Mouse (Mus musculus) induced T-regulatory cell, adult 2 months (primary cell): ENCODE data around the gene Tenm1.

ENCODE experiments used
- DNase-seq: peaks from one replicate; pipeline ENCODE4 v3.0.0-alpha.2; 2012; ENCODE audit warnings: low read depth

Gene Tenm1

DNA sequence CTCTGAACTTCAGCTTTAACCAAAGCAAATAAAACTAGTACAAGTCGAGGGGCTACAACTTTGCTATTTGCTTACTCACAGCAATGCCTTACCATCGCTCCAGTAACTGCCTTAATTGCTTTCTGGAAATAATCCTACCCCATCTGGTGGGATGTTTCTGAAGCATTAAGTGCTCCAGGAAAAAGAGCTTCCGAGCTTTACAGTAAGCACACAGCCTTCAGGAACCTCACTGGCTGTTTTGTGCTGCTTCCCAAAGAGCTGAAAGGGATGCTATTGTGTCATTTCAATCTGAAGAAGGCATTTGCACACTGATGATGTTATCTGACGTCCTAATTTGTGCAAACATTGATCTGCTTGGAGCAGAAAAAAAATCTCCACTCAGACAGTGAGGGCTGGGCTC lies 647.4 kb downstream of the Tenm1 start:
- no peak for DNase-seq

- DNase-seq: no peak
Measured at GRCm38 (mm10) chrX:42718078-42718785, 710.7 kb downstream of the Tenm1 start.

DNA sequence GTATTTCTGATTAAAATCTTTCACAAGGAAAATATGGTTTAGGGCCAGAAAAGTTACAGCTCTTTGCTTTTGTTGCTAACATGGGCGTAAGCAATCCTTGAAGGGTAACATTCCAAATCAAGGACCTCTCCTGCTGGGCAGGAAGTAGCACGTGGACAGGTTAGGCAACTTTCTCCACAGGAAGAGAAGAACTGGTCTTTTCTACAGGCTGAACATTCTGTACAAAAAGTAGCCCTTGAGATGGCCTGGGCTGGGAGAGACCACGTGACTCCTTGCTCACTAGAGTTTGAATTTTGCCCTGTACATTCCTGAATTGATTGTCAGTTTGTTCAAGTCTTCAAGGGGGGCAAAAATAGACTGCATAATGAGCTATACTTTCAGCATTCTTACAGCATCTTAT lies 728.6 kb downstream of the Tenm1 start:
- DNase-seq: no peak

GRCm38 (mm10) chrX:42647131-42647530 lies 781.8 kb downstream of the Tenm1 start:
- DNase-seq: no peak

- DNase-seq: no peak
Measured at GRCm38 (mm10) chrX:42580521-42580920, 848.4 kb downstream of the Tenm1 start.

DNA sequence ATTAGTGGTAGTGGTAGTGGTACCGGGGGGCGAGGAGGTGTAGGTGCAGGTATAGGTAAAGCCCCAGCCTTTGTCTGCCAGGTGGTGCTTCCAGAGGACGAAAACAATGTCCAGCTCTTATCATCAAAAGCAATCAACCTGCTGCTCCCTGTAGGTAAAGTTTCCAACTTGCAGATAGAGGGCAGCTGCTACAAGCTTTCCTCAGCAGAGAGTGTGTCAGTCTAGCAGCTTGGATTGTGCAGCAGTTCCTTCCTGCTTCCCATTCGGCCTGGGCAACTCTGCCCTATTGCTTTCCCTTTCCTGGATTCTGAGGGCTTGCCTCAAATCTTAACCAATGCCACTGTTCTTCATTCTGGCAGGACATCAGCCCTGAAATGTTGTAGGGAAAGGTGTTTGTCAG lies 870.2 kb downstream of the Tenm1 start:
- no peak for DNase-seq

DNA sequence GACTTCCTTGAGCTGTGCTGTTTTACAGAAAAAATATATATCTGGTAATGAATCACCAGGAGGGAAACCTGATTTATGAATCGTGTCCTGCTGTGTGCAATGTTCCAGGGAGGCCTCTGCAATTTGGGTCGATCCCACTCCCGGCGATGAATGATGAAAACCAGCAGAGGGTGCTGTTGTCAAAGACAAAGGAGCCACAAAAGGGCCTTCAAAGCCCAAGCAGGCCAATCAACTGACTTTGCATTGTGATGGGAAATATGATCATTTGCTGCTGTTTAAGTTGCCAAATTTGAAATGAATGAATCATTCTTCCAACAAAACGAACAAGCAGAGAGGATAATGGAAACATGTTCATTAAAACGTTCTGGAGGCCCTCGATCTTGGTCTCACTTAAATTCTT lies 871.6 kb downstream of the Tenm1 start:
- peak; percentile 60 for DNase-seq

DNA sequence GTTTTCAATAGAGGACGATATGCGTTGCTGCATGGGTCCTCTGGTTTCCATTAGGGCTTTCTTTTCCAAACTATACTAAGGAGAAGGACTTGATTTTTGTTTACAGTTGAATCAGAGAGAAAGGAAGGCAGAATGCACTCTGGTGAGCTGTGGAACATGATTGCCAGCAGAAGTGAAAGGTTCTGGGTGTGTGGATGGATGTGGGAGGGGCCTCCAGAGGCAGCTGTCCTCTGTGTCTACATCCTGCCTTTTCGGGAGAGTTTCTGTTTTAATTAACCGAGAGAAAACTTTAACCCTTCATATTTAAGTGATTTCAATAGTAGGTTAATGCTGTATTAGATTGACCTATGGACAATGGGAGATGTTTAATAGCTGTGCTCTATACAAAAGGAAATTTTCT lies 880.4 kb downstream of the Tenm1 start:
- DNase-seq: no peak

DNA sequence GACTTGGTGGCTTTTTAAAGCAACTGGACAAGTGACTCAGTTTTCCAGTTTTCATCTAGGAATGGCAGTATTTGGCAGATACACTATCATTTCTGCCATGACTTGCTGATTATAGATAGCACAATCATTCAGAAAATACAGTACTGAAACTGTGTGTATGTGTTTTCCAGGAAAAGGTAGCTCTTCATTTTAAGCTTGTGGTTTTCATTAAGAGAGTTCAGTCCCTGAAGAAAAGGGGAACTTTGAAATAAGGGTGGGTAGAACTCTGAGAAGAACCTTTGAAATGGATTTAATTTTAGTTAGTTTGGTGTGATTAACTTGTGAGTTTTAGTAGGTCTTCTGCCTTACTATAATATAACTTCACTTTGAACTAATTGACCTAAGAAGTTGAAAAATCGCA lies 883.9 kb downstream of the Tenm1 start:
- DNase-seq: no peak

DNA sequence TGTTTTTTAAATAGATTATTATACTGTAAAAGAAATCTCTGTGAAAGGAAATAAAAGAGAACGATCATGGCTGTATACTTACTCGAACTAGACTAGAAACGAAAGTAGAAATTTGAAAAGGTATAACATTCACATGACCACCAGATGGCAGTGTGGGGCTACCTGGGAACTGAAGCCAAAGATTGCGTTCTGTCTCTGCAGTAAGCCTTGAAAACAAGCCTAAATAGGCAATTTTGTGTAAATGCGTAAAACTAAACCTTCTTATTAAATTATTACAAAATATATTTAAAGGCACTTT lies 888.2 kb downstream of the Tenm1 start:
- peak; percentile 88 for DNase-seq

DNA sequence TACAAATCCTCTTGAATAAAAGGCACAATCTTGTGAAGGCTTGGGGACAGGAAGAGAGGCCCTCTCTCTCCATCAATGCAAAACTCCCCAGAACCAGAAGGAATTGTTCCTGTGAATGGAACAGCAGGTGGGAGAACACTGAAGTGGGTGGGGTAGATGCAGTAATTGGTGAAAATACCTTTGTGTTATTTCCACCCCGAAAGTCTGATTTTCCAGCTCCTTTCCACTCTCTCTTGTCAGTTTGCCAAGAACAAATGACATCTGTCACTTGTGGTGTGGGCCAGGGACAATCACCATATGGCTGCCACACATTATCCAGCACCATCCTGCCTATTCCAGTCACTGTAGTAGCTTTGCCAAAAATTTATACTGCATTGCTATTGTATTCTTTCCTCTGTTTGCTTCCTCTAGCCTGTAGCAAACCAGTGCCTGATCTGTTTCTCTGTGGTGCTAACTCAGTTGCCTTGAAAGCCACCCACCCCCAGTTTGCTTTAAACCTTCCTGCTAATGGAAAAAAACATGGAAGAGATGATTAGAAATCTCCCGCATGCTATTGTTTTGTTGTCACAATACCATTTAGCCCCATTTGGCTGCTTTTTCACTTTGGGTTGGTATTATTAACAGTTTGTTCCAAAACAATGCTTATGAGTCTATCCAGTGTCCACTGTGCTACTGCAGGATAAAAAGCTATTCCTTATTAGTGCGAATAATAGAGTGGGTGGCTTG lies 888.7 kb downstream of the Tenm1 start:
- no peak for DNase-seq

GRCm38 (mm10) chrX:42530703-42531102 lies 898.2 kb downstream of the Tenm1 start:
- no peak for DNase-seq

GRCm38 (mm10) chrX:42522868-42523267 lies 906.1 kb downstream of the Tenm1 start:
- DNase-seq: no peak

GRCm38 (mm10) chrX:42512567-42512966 lies 916.4 kb downstream of the Tenm1 start:
- peak; percentile 62 for DNase-seq

DNA sequence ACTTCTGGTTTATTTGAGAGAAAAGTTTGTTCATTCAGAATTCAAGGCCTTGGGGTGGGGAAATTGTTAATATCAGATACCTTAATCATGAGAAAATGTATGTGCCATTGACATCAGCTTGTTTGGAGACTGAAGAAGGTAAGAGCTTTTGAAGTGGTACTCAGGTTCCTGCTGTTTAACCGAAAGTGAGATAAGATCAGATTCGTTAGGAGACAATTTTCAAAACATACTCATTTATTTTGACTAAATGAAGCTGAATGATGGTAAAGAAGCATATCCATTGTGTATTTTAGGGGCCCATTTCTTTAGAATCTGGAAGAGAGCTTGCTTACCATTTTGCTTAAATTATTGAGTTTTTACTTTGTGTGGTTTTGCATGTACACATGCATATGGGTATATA lies 917.8 kb downstream of the Tenm1 start:
- DNase-seq: peak; percentile 64

DNA sequence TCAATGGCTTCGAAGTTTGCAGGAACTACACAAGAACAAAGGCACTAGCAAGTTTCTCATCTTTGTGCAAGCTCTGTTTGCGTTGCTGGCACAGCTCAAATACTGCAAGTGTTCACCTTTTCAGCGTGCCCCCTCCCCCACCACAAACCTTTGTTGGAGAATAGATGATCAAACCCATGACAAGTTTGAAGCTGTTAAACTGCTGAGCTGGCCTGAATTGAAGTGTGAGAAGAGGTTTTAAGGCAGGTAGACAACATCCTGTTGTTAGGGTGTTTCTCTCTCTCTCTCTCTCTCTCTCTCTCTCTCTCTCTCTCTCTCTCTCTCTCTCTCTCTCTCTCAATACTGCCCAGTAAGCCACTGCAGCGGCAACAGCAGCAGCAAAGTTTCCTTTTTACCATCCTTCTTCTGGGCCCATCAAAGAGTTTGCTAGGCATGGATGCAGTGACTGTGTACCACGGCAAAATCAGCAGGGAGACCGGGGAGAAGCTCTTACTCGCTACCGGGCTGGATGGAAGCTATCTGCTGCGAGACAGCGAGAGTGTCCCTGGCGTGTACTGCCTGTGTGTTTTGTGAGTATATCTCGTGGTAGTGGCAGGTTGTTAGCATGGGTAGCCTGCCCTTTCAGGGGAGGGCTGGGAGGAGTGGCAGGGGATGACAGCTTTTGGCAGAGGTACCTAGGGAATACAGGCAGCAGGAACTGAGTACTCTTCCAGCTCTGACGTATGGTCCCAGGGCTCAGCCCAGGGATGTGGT lies 926.5 kb downstream of the Tenm1 start, which contains the start of gene Sh2d1a:
TSS of gene Sh2d1a (plus strand) at position 163 of the 753 bp plus-strand sequence.
- DNase-seq: peak; percentile 79

GRCm38 (mm10) chrX:42500538-42500937 lies 928.4 kb downstream of the Tenm1 start:
- DNase-seq: peak; percentile 20

- DNase-seq: no peak
Measured at GRCm38 (mm10) chrX:42490336-42490735, 938.6 kb downstream of the Tenm1 start.

DNA sequence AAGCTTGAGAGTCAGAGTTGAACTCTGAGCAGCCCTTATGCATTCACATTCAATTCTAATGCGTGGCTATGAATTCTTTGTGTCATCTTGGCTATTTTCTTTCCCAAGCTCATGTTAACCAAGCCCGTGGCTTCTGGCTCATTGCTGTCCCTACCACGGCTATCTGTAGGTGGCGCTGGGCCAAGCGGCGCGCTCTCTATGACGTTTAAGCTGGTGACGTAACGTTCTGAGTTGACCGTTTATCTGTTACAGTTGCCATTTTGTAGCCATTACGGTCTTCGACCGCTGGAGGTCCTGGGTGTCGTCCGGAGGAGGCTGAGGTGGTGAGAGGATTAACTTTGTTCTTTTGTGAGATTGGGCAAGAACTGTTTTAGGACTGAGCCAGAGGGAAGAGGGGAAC lies 939.5 kb downstream of the Tenm1 start, which contains the start of gene Tex13c2:
TSS of gene Tex13c2 (plus strand) at position 246 of the 400 bp plus-strand sequence.
- no peak for DNase-seq
